Mouse (Mus musculus) ES-E14 (cell line): Measurements from ENCODE around the gene Olfr550.

Source experiments
- HCFC1 ChIP-seq: IDR thresholded peaks from 2 replicates; pipeline ENCODE4 v1.6.1; 2012; ENCODE audit warnings: low read length, inconsistent platforms, borderline replicate concordance; ENCODE audit not compliant: insufficient read depth
- MAFK ChIP-seq: IDR thresholded peaks from 2 replicates; pipeline ENCODE4 v1.6.1; 2014; ENCODE audit warnings: mild to moderate bottlenecking, low read depth, low read length, inconsistent platforms; ENCODE audit not compliant: insufficient read depth
- ZC3H11A ChIP-seq: IDR thresholded peaks from 2 replicates; pipeline ENCODE4 v1.6.1; 2012; ENCODE audit warnings: low read depth, mild to moderate bottlenecking, inconsistent platforms, low read length, borderline replicate concordance
- ZNF384 ChIP-seq: IDR thresholded peaks from 2 replicates; pipeline ENCODE4 v1.6.1; 2012; ENCODE audit warnings: low read depth, low read length, inconsistent platforms

DNA sequence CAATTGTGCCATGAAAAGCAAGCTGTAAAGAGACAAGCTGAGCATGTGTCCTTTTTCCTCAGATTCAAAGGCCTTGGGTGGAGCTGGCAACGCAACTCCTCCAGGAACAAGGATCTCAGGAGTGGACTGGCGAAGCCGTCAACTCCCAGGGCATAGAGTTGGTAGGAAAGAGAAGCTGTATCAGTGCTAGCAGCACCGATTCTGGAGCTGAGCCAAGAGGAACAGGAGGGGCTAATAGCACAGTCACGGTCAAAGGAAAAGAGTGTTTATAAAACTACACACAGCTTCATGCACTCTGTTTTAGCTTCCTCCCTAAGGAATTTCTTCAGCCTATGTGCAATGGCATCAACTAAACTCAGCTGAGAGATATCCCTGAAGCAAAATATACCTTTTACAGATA is 48.4 kb downstream of the Olfr550 start:
- TF ChIP-seq HCFC1 (no peak), ZNF384 (no peak), MAFK (no peak), ZC3H11A (no peak)
